Mouse (Mus musculus): ENCODE measurements at regions not wholly inside any gene's neighbourhood (a gene's known extent, or its start where the extent isn't known, plus 50 kb on each side); places are given as distances from the start of the nearest gene placed in this dataset.

DNA sequence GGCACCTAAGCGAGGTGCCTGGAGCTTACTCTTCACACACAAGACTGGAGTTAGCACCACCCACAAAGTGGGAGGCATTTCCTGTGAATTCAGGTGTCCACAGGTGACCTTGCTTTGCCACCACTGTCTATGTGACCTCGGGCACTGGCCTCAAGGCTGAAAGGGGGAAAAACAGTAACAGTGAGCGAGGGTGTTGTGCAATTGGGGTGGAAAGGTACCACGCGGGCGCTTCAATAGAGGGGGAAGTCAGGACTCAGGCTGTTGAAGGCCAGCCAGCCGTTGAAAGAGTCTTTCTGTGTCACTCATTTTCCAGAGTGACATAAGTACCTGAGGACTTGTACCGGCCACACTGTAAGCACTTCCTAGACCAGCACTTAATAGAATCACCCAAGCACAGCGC, 128.2 kb downstream of the Inhbb start:
- TF ChIP-seq CTCF (IDR thresholded peaks at IDR 0.05; ENCODE audit: borderline replicate concordance, extremely low read depth, insufficient read depth, insufficient read length) (no peak), POLR2A (IDR thresholded peaks at IDR 0.05; ENCODE audit: borderline replicate concordance, extremely low read depth, insufficient read depth, insufficient read length, poor library complexity, severe bottlenecking) (no peak)

Data from brain, embryonic 14.5 days (tissue).